Mouse (Mus musculus) adrenal gland, adult 18-20 months (tissue): ENCODE data around the gene Gm45808. TPM values are rescaled to one million over a fixed set of nuclear protein-coding genes. Genes with fewer than 3 reads are reported as not detected.
A peak's percentile ranks its signal among the peaks of the same experiment; 100 is the strongest.
"Not testable (repeated sequence)": the region's sequence is repeated elsewhere in the genome, so short reads cannot be mapped to it uniquely, and the experiment has no call there.

ENCODE experiments used
- DNase-seq, 2 experiments: peaks; one replicate each; pipeline ENCODE4 v3.0.0; 2021 to 2022; ENCODE audit warnings: low spot score in 2 of 2
- total RNA-seq, 2 experiments: library from RNA; stranded (reverse); gene quantifications; 1 replicate in 1 of 2; 2 replicates in 1 of 2; pipeline ENCODE4 v1.2.3; 2021

Gm45808 gene
- total RNA-seq, 2 experiments from 2014 or later = 42.8 to 43.4 TPM

GRCm38 (mm10) chr7:45476453-45476852 lies 10.2 kb downstream of the Gm45808 start:
- no peak for DNase-seq

DNA sequence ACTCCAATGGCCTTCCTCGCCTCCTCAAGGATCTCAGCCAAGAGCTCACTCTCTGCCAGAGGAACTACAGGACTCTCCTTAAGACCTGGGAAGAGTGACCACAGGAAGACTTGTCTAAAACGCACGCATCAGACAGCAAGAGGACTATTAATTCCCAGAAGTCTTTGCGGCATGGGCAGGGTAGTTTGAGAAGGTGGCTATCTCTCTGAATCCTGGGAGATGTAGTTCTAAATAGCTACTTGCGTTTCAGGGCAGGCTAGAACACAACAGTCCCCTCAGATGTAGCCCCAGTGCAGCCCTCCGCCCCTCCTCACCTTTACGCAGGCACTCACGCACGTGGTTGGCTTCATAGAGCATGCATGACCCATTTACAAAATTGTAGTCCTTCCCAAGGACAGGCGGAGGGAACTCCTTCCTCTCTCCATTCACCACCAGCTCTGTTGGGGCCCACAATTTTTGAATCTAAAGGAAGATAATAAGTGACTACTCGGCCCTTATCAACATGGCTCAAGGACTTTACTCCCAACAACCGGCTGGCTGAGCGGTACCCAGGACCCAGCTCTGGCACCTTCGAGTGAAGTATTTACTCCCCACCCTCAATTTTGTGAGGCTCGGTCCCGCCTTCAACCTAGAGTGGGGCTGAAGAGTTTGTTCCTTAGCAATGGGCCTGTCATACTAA lies 11.2 kb downstream of the Gm45808 start:
- no peak for DNase-seq

DNA sequence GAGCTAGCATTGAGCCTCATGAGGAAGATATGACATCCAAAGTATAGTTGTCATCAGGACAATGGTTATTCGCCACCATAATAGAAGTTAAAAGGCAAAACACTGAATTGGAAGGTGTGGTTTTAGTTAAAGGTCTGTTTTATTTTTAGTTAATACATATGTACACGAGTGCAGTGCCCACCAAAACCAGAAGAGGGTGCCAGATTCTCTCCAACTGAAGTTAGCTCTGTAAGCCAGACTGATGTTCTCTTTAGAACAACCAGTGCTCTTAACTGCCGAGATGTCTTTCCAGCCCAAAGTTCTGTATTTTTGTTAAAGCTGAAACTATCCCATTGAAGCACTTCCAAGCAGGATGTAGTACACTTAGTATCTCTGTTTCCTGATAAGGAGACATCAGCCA lies 15.7 kb downstream of the Gm45808 start:
- DNase-seq = peak; percentile 49 to 74

GRCm38 (mm10) chr7:45467090-45467670 lies 19.4 kb downstream of the Gm45808 start:
- DNase-seq = no peak

GRCm38 (mm10) chr7:45466283-45467089 lies 20.1 kb downstream of the Gm45808 start, which contains the start of gene Bax:
Gene Bax, minus strand, starts transcription at chr7:45466898.
- peak; percentile 88 to 91 for DNase-seq

DNA sequence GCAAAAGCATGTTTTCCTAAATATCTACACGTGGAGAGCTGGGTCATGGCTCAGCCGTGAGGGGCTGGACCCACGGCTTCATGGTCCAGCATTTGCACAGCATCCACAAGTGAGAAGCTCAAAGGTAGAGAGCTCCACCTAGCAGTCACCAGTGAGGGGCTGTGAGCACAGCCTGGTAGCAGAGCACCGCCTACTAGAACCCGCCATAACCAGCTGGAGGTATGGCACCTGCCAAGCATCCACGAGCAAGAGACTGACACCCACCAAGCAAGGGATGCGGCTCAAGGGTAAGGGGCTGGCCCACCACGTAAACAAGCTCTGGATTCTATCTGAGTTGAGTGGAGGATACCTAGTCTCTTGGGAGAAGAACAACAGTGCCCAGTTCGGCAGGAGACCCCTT lies 21.1 kb downstream of the Gm45808 start:
- no peak for DNase-seq

DNA sequence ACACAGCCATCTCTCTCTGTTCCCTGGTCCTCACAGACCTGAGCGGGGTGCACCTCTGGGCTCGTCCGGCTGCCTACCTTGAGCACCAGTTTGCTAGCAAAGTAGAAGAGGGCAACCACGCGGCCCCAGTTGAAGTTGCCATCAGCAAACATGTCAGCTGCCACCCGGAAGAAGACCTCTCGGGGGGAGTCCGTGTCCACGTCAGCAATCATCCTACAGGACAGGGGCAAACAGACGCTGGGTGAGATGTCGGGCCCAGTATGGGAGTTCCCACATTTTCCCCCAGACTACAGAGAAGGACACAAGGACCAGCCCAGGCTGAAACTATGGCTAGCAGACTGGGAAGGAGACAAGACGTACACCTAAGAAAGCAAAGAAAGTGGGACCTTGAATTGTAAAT lies 21.5 kb downstream of the Gm45808 start:
- DNase-seq = no peak

DNA sequence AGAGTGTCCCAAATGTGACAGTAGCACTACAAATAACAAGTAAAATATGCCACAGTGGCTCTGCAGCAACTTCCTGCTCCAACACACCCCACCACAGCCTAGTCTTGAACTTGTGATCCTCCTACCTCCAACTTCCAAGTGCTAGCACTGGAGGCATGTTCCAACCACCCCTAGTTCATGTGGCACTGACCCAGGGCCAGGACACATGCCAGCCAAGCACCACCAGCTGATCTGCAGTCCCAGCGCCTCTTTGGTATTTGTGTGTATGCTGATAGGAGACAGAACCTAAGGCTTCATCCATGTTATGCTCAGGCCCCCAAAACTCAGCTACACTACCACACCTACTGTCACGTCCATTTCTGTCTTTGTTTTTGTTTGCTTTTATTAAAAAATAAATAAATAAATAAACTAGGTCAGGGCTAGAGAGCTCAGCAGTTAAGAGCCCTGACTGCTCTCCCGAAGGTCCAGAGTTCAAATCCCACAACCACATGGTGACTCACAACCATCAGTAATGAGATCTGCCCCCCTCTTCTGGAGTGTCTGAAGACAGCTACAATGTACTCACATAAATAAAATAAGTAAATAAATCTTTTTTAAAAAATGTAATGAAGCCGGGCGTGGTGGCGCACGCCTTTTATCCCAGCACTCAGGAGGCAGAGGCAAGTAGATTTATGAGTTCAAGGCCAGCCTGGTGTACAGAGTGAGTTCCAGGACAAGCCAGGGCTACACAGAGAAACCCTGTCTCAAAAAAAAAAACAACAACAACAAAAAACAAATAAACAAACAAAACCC lies 22.4 kb downstream of the Gm45808 start:
- DNase-seq = no peak

- not testable (repeated sequence) for DNase-seq
These were observed 23.7 kb downstream of the Gm45808 start for GRCm38 (mm10) chr7:45462868-45463267.

DNA sequence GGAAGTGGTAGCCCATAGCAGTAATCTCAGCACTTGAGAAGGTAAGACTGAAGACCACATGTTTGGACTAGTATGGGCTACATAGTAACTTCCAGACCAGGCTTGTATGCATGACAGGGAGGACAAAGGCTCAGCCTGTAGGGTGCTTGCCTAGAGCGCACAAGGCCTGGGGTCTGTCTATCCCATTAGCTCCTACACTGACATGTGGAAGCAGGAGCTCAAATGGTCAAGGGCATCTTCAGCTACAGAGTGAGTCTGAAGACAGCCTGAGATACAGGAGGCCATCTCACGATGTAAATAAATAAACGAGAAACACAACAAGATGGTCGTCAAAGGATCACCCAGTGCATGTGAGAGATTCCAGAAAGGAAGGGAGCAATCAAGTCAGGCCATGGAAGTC lies 24.3 kb downstream of the Gm45808 start:
- no peak for DNase-seq

DNA sequence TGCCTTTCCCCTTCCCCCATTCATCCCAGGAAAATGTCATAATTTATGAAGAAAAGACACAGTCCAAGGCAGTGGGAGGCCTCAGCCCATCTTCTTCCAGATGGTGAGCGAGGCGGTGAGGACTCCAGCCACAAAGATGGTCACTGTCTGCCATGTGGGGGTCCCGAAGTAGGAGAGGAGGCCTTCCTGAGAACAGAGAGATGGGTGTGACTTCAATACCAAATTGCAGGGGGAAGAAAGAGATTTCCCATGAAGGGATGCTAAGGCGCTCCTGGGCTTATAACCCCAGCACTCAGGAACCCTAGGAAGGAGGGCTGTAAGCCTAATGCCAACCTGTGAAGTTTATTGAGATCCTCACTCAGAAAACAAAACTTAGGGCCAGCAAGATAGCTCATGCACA lies 24.8 kb downstream of the Gm45808 start:
- DNase-seq = no peak

GRCm38 (mm10) chr7:45461326-45461725 lies 25.3 kb downstream of the Gm45808 start:
- no peak for DNase-seq

GRCm38 (mm10) chr7:45460860-45461314 lies 25.7 kb downstream of the Gm45808 start:
- peak; percentile 71 to 74 for DNase-seq

GRCm38 (mm10) chr7:45460377-45460776 lies 26.2 kb downstream of the Gm45808 start:
- DNase-seq = no peak

DNA sequence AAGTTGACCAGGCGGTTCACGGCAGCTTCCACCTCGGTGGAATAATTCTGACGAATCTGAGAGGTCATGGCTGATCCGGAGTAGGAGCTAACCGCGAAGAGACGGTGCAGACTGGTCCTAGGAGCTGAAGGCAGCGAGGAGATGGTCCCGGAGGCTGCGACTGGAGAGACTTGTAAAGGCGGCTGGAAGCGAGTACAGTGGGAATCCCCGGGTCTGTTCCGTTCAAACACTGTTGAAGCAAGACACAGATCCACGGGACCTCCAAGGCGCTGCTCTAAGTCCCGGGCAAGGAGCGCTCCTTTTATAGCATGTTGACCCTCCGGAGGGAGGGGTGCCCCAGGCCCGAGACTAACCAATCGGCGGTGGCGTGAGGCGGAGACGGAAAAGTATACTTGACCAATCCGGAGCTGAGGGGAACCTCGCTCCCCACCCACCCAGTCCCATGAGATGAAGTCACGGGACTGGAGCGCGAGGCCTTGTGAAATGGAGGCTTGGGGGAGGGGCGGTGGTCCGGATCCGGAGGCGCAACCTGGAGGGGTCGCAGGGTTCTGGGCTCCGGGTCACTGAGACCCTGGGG lies 27.0 kb downstream of the Gm45808 start, which contains the start of gene Ftl1:
Gene Ftl1, minus strand, starts transcription at position 321 of the 577 bp plus-strand sequence.
- peak; percentile 97 to 98 for DNase-seq

GRCm38 (mm10) chr7:45458748-45459563 lies 27.7 kb downstream of the Gm45808 start:
- peak; percentile 62 to 75 for DNase-seq

DNA sequence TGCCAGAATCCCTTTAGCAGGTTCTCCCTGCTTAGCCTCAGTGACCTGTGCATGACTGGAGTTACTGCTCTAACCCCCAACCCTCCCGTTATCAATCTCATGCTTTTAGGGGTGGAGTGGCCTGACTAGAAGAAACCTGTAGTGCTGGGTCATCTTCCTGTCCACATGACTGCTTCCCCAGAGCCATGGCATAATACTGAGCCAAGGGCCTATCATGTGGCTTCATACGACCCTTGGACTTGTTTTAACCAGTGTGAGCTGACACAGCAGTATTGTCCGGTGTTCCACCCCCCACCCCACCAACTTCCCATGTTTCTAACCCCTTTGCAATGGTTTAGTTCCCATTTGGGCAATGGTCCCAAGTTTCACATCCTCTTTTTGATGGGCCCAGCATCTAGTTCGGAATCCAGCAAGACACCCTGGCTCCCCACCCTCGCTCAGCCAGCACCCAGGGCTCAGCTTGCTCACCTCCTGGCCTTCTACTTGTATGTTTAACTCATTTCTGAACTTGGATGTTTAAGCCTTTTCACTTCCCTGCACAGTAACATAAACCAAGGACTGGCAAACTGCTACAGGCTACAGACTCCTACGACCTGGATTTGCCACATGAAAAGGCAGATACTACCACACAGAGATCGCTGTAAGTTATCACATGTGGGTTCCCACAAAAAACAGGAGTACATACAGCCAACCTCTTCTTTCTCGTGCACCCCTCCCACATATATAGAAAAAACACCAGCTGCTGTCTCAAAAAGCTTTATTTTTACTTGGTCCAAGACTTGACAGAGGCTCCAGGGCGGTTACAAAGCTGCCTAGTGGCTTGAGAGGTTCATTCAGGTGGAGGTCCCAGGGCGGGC lies 29.2 kb downstream of the Gm45808 start:
- DNase-seq = no peak

DNA sequence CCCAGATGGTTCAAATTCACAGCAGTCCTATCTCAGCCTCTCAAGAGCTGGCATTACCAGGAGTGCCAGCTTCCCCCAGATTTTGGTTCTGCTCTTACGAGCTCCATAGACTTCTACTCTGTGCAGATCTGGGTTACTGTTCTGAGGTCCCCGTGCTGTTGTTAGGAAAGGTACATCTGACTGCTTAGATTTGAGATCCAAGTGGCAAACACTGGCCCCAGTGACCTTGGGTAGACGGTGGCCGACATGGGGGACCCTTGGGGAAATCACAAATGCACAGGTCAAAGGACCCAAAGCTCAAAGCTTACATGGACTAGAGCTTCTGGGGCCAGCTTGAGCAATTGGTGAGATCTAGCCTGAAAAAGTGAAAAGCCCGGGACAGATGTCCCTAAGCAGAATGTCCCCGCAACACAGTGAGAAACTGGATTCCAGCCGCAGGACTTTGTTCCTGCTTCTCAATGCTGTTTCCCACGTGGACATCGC lies 29.8 kb downstream of the Gm45808 start:
- DNase-seq = no peak
